Mouse (Mus musculus) spleen, adult 12 weeks (tissue): ENCODE data around the gene Cabp2.

Experiments
- DNase-seq: peaks from one replicate; pipeline ENCODE4 v3.0.0; 2022; ENCODE audit warnings: low spot score

The Cabp2 gene

DNA sequence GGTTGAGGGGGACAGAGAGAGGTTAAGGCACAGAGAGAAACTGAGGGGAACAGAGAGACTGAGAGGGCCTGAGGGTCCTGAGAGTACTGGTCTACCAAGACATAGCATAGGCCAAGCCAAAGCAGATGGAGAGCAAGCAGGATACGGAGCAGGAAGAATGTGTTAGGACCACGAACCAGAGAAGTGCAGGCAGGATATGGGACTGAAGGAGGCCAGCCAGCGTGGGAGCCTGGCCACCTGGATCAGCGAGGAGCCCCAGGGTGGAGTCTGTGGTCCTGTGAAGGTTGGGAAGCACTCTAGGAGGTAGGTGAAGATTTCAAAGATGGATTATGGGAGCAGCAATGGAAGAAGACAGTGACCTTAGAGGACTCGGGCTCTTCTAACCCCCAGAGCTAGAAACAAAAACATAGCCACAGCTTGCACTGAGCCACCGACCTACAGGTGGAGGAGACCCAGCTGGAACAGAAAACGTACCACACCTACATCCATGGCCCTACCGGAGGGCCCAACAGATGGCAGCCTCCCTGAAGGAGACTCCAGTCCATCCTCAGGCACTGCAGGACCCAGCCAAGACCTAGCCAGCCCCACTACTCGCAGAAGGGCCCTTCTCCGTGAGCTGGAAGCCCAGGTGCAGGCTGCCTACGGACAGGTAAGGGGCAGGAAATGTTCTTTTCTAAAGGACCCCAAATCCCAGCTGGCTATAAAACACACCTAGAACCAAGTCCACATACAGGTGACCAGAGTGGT lies 1.0 kb downstream of the Cabp2 start:
- DNase-seq = no peak

DNA sequence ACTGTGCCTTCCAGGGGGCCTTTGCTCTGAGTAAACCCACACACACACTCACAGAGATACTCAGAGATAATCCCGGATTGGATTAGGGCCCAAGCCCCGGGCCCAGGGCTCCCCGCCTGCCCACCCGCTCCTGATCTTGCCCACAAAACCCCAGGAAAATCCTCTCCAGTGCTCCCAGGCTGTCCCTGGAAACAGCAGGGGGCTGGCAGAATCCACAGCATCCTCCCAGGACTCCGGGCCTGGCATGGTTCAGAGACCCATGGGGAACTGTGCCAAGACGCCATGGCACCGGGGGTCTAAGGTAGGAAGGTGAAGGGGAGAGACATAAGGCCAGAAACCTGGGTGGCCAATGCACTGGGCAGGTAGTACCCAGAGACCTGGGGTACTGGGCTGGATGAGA lies 1.9 kb downstream of the Cabp2 start:
- DNase-seq = no peak

DNA sequence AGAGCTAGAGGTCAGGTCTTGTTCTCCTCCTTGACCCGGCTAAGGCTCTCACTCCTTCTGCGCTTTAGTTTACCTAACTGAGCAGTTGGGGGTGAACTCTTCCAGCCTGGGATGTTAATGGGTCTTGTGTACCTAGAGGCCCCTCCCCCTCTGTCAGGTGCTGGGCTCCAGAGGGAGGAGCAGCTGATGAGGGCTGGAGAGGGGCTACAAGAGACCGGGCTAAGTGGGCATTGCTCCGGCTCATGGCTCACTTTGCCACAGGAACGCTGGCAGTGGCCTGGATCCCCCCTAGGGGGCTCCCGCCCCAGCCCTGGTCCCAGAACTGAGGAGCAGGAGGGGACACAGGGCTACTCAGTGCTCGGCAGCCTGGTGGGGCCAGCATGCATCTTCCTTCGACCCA lies 2.4 kb downstream of the Cabp2 start:
- DNase-seq = no peak

DNA sequence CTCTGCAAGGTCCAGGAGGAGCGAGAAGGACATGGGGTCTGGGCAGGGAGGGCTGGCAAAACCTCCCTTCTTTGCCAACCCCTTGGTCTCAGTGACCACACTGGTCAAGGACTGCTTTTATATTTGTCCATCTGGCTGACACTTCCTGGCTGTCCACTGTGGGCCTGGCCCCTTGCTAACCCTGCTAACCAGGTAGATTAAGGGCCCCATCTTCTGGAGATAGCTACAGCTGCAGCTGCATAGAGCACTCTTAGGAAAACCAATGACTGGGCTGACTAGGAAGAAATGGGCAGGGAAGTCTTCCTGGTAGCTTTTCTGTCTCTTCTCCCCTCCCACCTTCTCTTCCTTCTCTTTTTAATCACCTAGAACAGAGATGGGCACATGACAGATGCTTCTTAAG lies 3.6 kb downstream of the Cabp2 start:
- DNase-seq = no peak

DNA sequence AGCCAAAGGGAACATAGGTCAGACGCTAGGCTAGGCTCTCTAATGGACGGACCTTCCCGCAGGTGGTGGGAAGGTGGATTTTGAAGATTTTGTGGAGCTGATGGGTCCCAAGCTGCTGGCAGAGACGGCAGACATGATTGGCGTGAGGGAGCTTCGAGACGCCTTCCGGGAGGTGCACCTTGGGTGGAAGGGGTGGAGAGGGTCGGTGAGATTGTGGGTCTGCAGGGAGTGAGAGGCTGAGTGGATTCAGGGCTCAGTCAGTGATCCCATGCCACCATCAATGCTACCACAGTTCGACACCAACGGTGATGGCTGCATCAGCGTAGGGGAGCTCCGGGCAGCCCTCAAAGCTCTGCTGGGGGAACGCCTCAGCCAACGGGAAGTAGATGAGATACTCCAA lies 4.8 kb downstream of the Cabp2 start:
- DNase-seq = no peak

DNA sequence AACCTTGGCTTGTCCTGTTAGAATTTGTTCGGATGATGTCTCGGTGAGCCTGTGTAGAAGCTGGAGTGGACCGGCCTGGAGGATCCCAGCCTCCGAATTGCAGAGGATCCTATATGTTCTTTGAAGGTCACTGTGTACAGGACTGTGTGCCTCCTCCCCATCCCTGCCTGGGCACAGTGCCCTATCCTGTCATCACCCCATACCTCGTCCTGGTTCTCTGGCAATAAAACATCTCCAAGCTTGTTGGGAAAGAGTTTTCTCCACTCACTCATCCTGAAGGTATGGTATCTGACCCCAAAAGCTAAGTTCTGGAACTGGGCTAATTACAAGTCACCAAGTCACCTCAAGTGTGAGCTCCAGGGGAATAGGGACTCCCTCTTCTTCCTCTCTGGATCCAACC lies 5.7 kb downstream of the Cabp2 start:
- no peak for DNase-seq

DNA sequence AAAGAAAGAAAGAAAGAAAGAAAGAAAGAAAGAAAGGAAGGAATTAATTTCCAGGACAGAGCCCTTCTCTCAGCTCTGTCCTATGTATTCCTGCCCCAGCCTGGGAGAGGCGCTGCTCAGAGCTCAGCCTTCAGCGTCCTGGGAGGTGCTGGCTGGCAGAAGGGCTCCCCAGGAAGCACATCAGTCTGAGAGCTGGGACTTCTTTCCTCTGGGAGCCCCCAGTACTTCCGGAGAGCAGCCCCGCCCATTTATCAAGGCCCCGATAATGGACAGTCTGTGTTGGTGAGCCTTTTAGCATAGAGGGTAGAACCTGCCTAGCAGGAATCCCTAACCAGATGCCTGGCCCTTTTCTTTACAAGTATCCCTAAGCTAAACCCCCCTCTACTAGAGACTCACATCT lies 6.8 kb downstream of the Cabp2 start:
- DNase-seq = no peak

DNA sequence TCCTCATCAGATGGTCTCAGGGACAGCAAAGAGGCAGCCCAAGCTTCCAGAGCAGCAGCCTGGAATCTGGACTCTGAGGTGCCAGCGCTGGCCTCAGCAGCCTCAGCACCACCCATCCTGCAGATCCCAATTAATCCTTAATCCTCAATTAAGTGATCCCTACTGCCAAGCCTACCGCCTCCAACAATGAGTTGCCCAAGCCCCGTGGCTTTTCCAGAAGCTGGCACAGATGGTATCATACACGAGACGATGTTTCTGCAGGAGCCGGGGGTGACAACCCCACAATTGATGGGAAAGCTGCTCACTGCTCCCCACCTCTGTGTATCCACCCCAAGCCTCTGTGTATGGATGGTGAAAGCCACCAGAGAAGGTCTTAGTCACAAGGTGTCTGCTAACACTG lies 7.8 kb downstream of the Cabp2 start:
- no peak for DNase-seq

DNA sequence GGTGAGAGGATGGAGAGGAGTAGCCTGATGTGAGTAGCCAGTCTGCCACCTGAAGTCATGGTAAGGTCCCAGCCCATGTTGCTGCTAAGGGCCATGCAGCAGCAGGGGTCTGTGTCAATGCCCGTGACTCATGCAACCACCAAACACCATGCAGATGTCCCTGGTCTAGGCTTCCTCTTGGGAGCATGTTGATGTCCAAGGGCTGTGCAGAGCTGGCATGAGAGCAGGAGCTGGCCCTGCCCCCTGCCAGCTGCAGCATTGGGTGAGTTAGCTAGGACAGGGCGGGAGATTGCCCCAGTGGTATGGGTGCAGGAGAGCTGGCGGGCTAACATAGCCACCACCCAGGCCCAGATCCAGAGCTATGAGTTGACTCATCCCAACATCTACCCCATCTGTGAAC lies 9.1 kb downstream of the Cabp2 start:
- no peak for DNase-seq

DNA sequence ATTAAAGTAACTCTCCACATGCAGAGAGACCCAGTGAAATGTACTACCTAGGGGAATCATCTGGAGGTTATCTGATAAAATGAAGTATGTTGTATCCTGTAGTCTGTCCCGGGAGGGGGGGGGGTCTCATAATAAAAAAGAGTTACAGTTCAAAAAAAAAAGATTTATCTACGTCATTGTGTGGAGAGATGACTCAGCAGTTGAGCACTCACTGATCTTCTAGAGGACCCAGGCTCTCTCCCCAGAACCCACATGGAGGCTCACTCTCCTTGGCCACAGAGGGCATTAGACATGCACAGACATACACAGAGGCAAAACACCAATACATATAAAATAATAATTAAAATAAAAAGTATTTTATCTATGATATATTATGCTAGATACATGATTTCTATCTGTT lies 10.0 kb downstream of the Cabp2 start:
- DNase-seq = no peak

DNA sequence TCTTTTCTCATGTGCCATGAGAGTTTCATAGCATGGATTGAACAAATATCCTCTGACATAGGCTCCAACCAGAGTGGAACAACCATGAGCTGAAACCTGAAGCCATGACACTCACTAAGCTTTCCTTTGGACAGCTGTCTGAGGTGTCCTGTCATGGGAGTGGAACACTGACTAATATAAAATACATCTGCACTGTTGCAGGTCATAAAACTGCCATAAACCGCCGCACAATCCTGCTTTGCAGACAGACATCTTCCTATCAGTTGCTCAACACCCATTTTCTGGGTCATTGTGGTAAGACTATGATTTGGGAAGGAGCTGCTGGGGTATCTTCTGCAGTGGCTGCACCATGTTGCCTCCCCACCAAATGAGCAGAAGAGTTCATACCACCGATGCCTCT lies 11.4 kb downstream of the Cabp2 start:
- no peak for DNase-seq

DNA sequence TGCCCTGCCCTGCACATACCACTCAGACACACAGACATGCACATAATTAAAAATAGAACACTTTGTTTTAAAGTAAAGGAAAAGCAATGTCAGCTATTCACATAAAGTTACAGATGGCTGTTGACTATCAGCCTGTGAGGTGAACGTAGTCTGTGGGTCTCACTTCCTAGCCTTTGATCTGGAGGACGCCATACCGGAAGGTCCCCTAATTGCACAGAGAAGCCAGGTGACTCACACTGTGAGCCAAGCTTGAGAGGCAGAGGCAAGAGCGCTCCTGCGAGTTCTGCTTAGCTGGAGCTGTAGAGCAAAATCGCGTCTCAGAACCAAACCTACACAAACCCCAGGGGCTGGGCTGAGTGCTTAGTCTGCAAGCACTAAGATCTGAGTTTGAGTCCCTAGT lies 12.4 kb downstream of the Cabp2 start:
- DNase-seq = no peak

DNA sequence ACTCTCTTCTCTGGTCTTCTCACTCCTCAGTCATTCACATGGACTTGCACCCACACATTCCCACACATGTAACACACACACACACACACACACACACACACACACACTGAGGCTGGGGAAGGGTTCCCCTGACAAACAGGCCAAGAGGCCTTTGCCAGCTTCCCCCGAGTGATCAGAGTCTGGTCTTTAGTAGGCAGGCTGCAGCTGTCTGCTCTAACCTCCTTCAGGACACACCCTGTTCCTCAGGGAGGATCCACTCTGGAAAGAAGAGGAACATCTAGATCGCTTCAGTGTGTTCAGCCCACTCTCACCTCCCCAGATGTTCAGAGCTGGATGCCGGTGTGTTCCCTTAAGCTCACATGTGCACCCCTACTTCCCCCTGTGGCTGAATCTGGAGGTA lies 13.0 kb downstream of the Cabp2 start:
- DNase-seq = no peak

DNA sequence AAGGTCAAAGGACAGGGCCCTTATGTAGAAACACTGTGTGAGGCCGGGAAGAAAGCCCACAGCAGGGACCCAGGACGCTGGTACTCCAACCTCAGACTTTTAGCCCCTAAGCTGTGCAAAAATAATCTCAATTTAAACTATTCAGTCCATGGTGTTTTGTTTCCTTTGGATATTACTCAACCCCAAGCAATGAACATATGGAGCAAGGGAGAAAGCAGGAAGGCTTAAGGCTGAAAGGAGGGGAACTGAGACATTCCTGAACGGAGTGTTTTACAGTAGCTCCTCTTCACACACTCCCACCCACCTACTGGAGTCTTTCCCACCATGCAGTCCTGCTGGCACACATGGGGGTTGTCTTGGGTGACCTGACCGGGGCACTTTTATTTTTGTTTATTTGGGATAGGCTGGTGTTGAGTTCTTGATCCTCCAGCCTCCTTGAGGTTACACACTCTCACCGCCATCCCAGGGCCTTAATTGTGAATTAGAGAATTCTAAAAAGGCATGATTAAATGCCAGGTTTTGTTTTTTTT lies 13.5 kb downstream of the Cabp2 start:
- no peak for DNase-seq

DNA sequence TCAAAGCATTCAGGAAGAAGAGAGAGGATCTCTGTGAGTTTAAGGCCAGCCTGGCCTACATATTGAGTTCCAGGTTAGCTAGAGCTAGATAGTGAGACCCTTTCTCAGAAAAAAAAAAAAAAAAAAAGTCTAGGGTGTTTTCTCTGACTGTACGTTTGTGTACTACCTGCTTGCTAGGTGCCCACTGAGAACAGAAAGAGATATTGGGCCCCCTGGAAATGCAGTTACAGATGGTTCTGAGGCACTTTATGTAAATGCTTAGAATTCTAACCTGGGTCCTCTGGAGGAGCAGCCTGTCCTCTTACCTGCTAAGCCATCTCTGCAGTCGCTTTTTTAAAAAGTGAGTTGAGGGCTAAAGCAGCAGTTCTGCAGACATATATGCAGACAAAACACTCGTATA lies 14.4 kb downstream of the Cabp2 start:
- DNase-seq = no peak

DNA sequence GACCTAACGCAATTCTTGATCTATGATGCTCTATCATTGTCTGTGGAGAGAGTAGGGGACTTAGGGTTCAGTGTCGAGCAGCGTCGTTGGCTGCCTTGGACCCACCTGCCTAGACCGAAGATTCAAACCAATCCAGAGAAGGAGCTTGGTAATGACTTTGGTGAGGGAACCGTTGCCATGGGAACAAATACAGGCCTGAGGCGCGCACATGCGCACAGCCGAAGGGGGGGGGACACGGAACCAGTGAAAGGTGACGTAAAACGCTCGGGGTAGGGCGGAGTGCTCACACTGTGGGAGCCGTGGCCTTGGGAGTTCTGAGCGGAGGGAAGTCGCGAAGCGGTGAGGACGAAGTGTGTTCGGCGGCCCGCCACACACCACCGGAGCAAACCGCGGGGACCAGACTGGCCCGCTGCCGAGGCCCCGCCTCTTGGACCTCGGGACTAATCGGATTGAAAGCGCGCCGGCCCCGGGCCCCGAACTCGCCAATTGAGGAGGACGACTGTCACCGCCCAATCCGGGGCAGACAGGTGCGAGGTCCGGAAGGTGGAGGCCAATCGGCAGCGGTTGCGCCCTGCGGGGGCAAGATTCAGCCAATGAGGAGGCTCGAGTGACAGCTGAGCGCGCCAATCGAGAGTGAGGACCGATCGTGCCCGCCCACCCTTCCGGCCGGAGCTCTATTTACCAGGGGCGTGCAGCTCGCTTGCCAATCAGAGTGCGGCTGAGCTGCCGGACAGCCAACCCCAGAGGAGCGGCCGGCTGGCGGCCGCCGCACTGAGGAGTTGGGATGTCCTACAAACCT lies 15.5 kb downstream of the Cabp2 start, which contains the start of gene Cdk2ap2:
TSS of gene Cdk2ap2 (plus strand) at position 541 of the 799 bp plus-strand sequence.
- DNase-seq = peak; percentile 99

DNA sequence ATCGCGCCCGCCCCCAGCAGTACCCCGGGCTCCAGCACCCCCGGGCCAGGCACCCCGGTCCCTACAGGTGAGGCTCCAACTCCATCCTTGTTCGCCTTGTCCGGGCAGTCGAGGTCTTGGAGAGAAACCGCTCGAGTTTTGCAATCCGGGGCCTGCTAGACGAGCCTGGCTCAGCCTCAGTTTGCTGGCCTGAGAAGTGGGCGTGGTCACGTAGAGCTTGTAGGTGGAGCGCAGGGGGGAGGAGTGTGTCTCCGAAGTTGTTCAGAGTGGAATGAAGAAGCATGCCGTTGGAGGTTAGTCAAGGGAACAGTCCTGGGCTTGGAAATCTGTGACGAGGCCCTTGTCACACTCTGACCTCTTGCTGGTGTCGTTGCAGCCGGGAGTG lies 16.1 kb downstream of the Cabp2 start:
- DNase-seq = no peak

DNA sequence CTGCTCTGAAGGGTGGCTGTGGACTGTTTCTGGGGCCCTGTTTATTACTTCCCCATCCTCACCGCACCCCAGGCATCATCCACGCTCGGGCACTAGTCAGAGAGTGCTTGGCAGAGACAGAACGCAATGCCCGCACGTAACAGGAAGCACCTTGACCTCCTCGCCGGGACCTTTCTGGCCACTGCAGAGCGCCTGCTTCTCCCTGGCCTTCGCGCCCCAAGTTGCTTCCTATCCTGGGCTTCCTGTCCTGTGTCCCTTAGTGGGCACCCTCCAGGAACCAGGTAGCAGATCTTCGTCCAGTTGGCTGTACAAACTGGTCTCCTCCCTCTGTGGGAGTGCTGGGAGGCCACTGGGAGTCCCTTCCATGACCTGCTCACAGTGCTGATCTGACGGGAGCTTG lies 17.0 kb downstream of the Cabp2 start:
- DNase-seq = no peak

DNA sequence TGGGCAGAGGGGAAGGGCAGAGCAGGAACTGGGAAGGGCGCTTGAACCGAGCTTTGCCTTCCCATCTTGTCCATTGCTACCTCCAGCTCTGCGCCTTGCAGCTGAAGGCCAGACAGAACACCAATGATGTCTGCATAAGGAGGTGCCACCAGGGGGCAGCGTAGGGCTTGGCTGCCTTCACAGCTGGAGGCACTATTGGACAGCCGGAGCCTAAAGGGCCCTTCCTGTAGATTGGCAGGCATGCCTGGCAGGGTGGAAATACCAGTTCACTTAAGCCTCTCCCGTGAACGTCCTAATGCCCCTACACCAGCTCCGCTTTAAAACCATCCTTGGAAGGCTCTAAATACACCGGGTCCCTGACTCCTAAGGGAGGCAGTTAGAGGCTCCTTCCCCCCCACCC lies 17.7 kb downstream of the Cabp2 start:
- DNase-seq = peak; percentile 90

DNA sequence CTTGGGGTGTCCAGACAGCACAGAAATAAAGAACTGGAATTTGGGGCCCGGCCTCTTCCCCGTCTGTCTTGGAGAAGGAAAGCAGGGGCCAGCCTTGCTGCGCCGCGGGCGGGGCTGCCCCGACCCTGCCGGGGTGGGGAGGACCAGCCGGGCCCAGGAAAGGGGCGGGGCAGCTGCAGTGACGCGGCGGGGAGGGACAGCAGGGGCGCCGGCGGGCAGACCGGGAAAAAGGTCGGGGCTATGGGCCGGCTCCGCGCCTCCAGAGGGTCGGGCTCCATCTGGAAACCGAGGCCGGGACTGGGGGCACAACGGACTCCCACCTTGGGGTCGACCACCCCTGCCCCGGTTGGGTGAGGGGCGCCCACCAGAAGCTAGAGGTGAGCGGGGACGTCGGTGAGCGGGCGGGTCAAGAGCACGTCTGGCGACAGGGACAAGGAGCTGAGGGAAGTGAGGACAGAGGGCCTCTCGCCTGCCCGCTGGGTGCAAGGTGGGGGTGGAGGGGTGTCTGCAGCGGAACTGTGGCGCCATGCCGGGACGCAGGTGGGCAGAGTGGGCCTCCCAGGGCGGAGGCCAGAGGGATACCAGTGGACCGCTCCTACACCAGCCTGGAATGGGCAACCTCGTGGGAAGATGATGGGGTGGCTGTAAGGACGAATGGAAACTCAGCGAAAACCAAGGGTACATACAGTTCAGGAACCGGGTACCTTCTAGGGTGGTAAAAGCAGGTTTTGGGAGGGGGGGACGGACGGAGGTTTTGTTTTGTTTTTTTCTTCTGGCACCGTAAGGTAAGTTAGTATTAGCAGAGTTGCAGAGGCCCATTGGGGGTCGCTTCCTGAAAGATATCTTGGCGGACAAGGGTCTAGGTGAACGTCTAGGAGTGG lies 18.7 kb downstream of the Cabp2 start, which contains the start of gene Pitpnm1:
TSS of gene Pitpnm1 (plus strand) at position 162 of the 881 bp plus-strand sequence.
- DNase-seq = peak; percentile 79

DNA sequence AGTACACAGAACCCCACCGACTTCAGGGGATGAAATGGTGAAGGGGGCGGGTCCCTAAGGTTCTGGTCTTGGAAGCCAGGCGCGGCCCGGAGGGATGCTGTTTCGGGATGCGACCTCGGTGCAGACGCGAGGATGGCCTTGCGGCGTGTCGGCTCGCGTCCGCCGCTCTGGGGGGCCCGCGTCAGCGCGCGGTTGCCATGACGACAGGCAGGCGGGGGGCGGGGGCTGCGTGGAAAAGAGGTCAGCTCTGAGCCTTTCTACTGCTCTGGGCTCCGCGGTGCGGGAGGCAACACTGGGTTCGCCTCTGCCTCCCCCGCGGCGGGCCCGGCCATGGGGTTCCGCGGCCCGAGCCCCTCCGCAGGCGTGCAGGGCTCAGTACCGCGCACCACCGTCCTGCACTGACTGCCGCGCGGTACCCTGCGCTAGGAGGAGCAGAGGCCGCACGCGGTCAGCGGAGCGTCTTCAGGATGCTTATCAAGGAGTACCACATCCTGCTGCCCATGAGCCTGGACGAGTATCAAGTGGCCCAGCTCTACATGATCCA lies 19.4 kb downstream of the Cabp2 start:
- DNase-seq = peak; percentile 23

DNA sequence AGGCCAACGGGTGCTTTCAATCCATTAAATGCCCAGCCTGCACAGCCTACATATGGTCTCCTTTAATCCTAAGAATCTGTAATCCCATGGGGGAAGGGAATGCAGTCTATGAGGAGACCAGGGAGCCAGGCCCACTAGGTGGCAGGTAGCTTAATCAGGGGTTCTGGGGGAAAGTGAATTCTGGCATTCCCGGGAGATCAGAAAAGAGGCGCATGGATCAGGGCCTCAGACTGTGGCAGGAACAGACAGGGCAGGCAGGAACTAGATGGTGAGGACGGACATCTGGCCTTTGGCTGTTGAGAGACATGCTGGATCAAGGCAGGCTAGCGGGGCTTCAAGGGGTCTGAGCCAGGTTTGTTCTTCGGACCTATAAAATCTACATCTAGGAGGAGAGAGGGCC lies 20.1 kb downstream of the Cabp2 start:
- no peak for DNase-seq
